Mouse (Mus musculus) liver, embryonic 11.5 days (tissue): ENCODE data around the gene Pear1. TPM values are rescaled to one million over a fixed set of nuclear protein-coding genes. Genes with fewer than 3 reads are reported as not detected.
A peak's percentile ranks its signal among the peaks of the same experiment; 100 is the strongest.

Experiments
- ATAC-seq: fragments of 200-750 bp; cut with Nextera tagmentation; replicated peaks from 2 replicates; pipeline ENCODE4 v1.8.0; 2017; ENCODE audit warnings: moderate number of reproducible peaks, mild to moderate bottlenecking, moderate TSS enrichment, moderate library complexity; ENCODE audit not compliant: low FRiP score
- DNase-seq: peaks from one replicate; pipeline ENCODE4 v3.0.0-alpha.2; 2017; ENCODE audit warnings: low spot score
- H3K27ac ChIP-seq: fragments of 300-500 bp; sonication (generic); 2 replicates; pipeline ENCODE4 v1.5.1; 2014; ENCODE audit warnings: mild to moderate bottlenecking, low read depth, low read length, control low read depth
- H3K27me3 ChIP-seq: fragments of 300-500 bp; sonication (generic); replicated peaks from 2 replicates; pipeline ENCODE4 v1.6.1; 2014; ENCODE audit warnings: low read length, mixed read lengths; ENCODE audit not compliant: control insufficient read depth, insufficient read depth
- H3K36me3 ChIP-seq: fragments of 300-500 bp; sonication (generic); 2 replicates; pipeline ENCODE4 v1.6.1; 2014; ENCODE audit warnings: mild to moderate bottlenecking, low read length, moderate library complexity, mixed read lengths; ENCODE audit not compliant: control insufficient read depth, insufficient read depth
- H3K4me1 ChIP-seq: fragments of 300-500 bp; sonication (generic); replicated peaks from 2 replicates; pipeline ENCODE4 v1.6.1; 2014; ENCODE audit warnings: low read length, mixed read lengths; ENCODE audit not compliant: control insufficient read depth, insufficient read depth
- H3K4me2 ChIP-seq: fragments of 300-500 bp; sonication (generic); 2 replicates; pipeline ENCODE4 v1.6.1; 2014; ENCODE audit warnings: mild to moderate bottlenecking, control low read depth, moderate library complexity
- H3K4me3 ChIP-seq: fragments of 300-500 bp; sonication (generic); 2 replicates; pipeline ENCODE4 v1.5.1; 2014; ENCODE audit warnings: low read depth, low read length, control low read depth
- H3K9ac ChIP-seq: fragments of 300-500 bp; sonication (generic); 2 replicates; pipeline ENCODE4 v1.6.1; 2014; ENCODE audit warnings: low read depth, low read length, control low read depth
- H3K9me3 ChIP-seq: fragments of 300-500 bp; sonication (generic); 2 replicates; pipeline ENCODE4 v1.6.1; 2016; ENCODE audit warnings: low read length, inconsistent platforms, mixed read lengths; ENCODE audit not compliant: control insufficient read depth
- WGBS: fragments of 180-500 bp; shearing (Covaris S2); extraction: QIAGEN DNeasy Blood & Tissue Kit; methylation state at CpG from one replicate; pipeline ENCODE4 v1.1.7; 2014; 5-methylcytosine and 5-hydroxymethylcytosine counted together
- polyA plus RNA-seq: library from polyadenylated mRNA; unstranded; fragments of >200 nt; fragmentation: Nextera tagmentation; extraction: Ambion mirVana; gene quantifications from 2 replicates; pipeline ENCODE4 v1.2.1, GENCODE M21; 2014

Gene Pear1
- polyA plus RNA-seq, 1 experiment from 2014 or later, result 18.4 TPM

DNA sequence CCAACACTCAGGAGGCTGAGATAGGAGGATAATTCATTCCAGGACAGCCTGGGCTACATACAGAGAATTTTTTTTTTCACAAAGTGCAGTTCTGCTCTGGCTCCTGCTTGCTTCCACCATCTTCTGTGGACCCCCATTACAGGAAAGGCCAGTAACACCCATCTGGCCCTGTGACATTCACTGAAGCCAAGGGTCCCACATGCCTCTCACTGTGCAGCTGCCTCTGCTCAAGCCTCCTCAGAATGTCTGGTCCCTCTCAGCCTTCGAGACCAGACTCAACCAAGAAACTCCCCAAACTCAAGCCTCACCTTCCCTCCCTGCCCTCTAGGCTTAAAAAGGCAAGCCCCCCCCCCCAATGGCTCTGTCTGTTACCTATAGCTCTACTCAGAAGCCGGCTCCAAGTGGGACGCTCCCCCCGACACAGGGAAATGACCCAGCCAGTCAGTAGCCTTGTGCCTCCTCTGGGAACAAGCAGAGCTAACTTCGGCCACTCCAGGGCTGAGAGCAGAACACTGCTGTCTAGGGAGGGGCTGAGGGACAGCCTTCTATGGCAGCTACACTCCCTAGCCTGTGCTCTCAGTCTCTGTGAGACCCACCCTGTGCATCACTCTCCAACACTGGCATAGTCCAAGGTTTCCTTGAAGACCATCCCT is 58.3 kb downstream of the Pear1 start:
- ATAC-seq (no peak), DNase-seq (no peak)
- no peaks in the 10 kb centered on the region; the same call in none of the 2 replicates for H3K27me3 ChIP-seq
- H3K36me3 ChIP-seq, result no peaks in the 10 kb centered on the region
- H3K27ac ChIP-seq, result peak overlapping the region; percentile 80
- no peaks in the 10 kb centered on the region for H3K9me3 ChIP-seq
- peak overlapping the region; percentile 51 for H3K4me2 ChIP-seq
- 57% methylated on average over 5 of the region's 5 CpGs for WGBS
- H3K9ac ChIP-seq, result no peak overlapping the region
- H3K4me1 ChIP-seq, result peaks cover 47% of the 10 kb centered on the region
- H3K4me3 ChIP-seq, result no peak overlapping the region

DNA sequence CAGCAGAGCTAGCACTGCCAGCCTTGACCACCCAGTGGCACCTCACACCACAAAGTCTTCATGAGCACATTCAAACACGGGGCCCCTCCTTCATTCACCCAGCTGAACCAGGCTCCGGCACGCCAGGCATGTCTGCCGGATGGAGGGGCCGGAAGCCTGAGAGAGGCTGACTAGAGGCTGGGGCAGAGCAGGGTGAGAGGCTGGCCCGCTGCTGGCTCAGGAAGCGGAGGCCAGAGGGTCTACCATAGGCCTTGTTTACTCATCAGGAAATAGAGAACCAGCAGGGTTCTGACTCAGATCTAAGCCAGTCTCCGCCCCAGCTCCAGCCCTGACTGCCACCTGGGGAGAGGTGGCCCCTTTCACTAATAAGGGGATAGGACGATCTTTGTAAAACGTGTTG is 59.0 kb downstream of the Pear1 start:
- Histone ChIP-seq H3K4me3 (no peak overlapping the region), H3K4me1 (peaks cover 44% of the 10 kb centered on the region), H3K9ac (0 out of 2 replicates have a peak overlapping the region, but pooled peaks have one; percentile 12), H3K4me2 (peak overlapping the region; percentile 51), H3K9me3 (no peaks in the 10 kb centered on the region), H3K27ac (peak overlapping the region; percentile 80), H3K36me3 (no peaks in the 10 kb centered on the region), H3K27me3 (no peaks in the 10 kb centered on the region; the same call in none of the 2 replicates)
- DNase-seq (peak; percentile 65), ATAC-seq (peak; percentile 55)
- 14% methylated on average over 10 of the region's 10 CpGs for WGBS

DNA sequence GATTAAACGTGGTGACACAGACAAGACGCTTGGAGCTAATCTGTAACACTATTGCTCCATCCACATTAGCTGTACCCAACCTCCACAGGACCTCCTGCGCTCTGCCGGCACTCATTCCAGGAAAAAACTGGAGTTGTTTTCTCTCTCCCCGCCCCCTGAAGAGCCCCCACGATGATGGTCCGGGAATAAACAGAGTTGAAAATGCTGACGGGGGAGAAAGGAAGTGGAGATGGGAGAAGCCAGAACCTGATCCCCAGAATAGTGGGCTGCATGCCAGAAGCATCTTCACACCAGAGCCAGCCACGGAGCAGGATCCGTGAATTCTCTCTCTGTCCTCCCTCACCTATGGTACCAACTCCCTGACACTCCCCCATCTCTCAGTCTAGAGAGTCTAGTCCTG is 59.6 kb downstream of the Pear1 start:
- Histone ChIP-seq H3K36me3 (no peaks in the 10 kb centered on the region), H3K27ac (peak overlapping the region; percentile 80), H3K9me3 (no peaks in the 10 kb centered on the region), H3K4me3 (peak overlapping the region; percentile 19), H3K27me3 (no peaks in the 10 kb centered on the region; the same call in none of the 2 replicates), H3K4me1 (peaks cover 44% of the 10 kb centered on the region), H3K9ac (no peak overlapping the region), H3K4me2 (peak overlapping the region; percentile 51)
- DNase-seq (no peak), ATAC-seq (no peak)
- 14% methylated on average over 10 of the region's 10 CpGs for WGBS

DNA sequence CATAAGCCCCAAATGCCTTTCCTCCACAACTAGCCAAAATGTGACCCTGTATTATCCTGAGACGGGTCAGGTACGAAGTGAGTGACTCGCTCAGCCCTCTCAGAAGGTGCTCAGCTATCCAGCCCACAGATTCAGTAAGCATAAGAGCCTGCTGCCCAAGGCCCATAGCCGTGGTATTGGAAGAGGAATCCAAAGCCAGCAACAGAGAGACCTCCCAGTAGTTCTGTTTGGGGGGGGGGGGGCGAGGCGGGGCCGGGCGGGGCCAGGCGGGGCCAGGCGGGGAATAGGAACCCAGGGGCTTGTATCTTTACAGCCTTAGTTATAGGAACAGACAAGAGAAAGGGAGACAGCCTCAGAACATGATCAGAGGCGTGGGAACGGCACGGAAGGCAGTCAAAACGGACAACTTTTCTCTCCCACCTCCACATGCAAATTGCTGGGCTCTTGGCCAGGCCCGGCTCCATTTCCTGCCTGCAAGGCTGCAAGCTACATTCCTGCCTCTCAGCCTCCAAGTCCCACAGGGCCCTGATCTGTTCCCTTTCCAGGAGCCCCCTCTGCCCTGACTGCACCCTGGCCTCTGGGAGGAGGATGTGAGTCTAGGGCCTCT is 60.3 kb downstream of the Pear1 start:
- Histone ChIP-seq H3K4me3 (peak overlapping the region; percentile 19; the same call in 1 of the 2 replicates), H3K36me3 (no peaks in the 10 kb centered on the region), H3K27ac (peak overlapping the region; percentile 80), H3K4me2 (peak overlapping the region; percentile 51), H3K9ac (0 out of 2 replicates have a peak overlapping the region, but pooled peaks have one; percentile 22), H3K9me3 (no peaks in the 10 kb centered on the region), H3K27me3 (no peaks in the 10 kb centered on the region; the same call in none of the 2 replicates), H3K4me1 (peaks cover 44% of the 10 kb centered on the region)
- ATAC-seq, result no peak
- peak; percentile 51 for DNase-seq
- WGBS, result 20% methylated on average over 15 of the region's 15 CpGs

DNA sequence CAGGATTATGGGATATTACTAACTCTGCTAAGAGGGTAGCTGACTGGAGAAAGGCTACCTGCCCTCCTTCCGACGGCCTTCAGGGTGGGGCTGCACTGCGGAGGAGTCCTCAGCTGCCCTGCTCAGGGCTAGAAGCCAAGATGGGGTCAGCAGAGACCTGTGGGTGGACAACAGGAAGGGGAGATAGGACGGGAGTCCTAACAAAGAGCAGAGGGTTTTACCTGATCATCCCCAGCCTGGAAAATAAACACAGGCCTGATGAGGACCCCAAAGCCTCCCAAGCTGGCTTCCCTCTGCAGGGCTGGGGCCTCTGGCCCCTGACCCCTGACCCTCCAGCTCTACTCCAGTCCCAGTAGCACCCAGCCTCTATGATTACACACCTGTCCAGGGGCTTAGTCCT is 60.9 kb downstream of the Pear1 start:
- 50% methylated on average over 4 of the region's 4 CpGs for WGBS
- H3K4me3 ChIP-seq, result no peak overlapping the region

DNA sequence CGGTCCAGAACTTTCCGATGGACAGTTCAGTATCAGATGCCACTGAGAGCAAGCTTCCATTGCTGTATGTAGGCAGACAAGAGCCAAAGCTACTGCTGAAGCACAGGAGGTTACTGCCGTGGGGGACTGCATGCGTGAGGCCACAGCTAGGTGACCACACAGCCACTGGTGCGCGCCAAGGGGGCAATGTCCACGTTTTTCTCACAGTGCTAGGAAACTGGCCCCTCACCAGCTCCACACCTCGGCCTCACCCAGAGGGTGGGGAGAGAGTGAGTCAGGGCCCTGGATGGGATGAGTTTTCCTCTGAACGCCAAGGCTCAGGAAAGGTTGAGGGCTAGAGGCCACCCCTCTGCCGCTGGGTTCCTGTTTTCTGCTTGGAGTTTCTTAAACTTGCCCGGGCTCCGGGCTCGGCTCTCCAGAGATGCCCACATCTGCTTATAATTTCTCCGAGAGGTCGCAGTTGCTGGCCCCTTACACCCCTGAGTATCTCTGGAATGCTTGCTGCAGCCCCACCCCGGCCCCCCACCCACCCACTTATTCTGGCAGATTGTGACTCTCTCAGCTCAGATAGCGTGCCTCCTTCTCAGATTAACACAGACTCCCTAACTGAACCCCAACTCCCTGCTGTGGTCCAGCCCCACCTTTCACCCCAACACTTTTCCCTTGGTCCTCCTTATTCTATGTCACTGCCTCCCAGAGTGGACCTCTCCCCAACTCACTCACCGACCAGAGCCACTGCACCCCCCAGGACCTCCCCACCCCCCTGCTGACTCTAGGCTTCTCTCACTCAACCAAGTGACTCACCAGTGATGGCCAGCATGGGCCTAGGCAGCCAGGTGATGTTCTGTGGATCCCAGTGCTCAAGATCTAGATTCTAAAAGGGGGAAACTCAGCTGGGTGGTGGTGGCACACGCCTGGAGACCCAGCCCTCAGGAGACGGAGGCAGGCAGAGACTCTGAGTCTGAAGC is 62.4 kb downstream of the Pear1 start:
- 60% methylated on average over 20 of the region's 20 CpGs for WGBS
- peaks cover 4% of the 10 kb centered on the region for H3K27me3 ChIP-seq
- H3K9ac ChIP-seq, result no peak overlapping the region
- H3K27ac ChIP-seq, result no peak overlapping the region
- no peak overlapping the region for H3K4me3 ChIP-seq
- H3K36me3 ChIP-seq, result no peaks in the 10 kb centered on the region
- no peak for ATAC-seq
- no peak overlapping the region for H3K4me2 ChIP-seq
- no peaks in the 10 kb centered on the region for H3K9me3 ChIP-seq
- no peak for DNase-seq
- H3K4me1 ChIP-seq, result peaks cover 40% of the 10 kb centered on the region

More for the DNA sequence above, 60.9 kb downstream of the Pear1 start:
- no peaks in the 10 kb centered on the region; the same call in none of the 2 replicates for H3K27me3 ChIP-seq
- H3K27ac ChIP-seq, result peak overlapping the region; percentile 80
- H3K9ac ChIP-seq, result no peak overlapping the region
- no peaks in the 10 kb centered on the region for H3K9me3 ChIP-seq
- H3K4me2 ChIP-seq, result no peak overlapping the region; the same call in 1 of the 2 replicates
- DNase-seq (no peak), ATAC-seq (no peak)
- peaks cover 44% of the 10 kb centered on the region for H3K4me1 ChIP-seq
- no peaks in the 10 kb centered on the region for H3K36me3 ChIP-seq

DNA sequence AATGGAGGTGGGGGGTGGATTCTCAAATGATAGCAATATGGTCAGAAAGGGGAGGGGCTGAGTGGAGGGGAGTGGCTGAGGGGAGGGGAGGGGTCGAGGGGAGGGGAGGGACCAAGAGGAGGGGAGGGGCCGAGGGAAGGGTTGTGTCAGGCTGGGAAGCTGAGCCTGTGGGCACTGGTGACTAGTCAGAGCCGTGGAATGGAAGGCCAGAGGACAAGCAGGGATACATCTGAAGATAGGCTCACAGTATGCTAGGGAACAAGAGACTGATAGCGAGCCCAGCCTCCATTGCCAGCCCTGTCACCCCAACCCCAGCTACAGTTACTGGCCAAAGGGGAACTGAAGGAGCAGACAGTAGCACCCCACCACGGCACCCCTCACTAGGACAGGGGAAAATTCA is 65.5 kb downstream of the Pear1 start:
- DNase-seq (no peak), ATAC-seq (no peak)
- Histone ChIP-seq H3K4me3 (no peak overlapping the region), H3K36me3 (no peaks in the 10 kb centered on the region; the same call in 1 of the 2 replicates), H3K4me1 (peaks cover 17% of the 10 kb centered on the region), H3K9ac (no peak overlapping the region), H3K9me3 (no peaks in the 10 kb centered on the region), H3K27ac (no peak overlapping the region), H3K4me2 (no peak overlapping the region), H3K27me3 (peaks cover 12% of the 10 kb centered on the region)
- WGBS, result 37% methylated on average over 5 of the region's 5 CpGs

DNA sequence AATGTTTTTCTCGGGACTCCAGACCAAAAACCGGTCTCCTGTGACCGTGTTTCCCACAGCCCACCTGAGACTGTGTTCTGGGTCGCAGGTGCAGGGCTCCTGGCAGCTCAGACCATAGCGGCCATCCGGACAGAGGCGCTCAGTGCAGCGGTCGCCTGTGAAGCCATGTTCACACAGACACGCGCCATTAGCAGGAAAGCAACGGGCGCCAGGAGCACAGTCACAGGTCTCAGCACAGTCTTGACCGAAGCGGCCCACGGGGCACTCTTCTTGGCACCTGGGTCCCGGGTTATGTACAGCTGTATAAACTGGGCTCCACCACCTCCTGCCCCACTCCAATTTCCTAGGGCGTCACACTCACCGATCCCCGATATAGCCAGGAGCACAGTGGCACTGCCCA is 67.6 kb downstream of the Pear1 start:
- 65% methylated on average over 20 of the region's 20 CpGs for WGBS
- H3K9ac ChIP-seq, result no peak overlapping the region
- H3K27me3 ChIP-seq, result peaks cover 12% of the 10 kb centered on the region
- no peak overlapping the region; the same call in 1 of the 2 replicates for H3K4me2 ChIP-seq
- H3K27ac ChIP-seq, result no peak overlapping the region
- ATAC-seq, result no peak
- no peak for DNase-seq
- no peaks in the 10 kb centered on the region for H3K9me3 ChIP-seq
- no peak overlapping the region for H3K4me3 ChIP-seq
- H3K36me3 ChIP-seq, result no peaks in the 10 kb centered on the region; the same call in 1 of the 2 replicates
- peaks cover 3% of the 10 kb centered on the region; the same call in 1 of the 2 replicates for H3K4me1 ChIP-seq
